Mouse (Mus musculus) lung, postnatal 0 days (tissue): ENCODE data around the gene Atat1.

Source experiments
- CTCF ChIP-seq: IDR thresholded peaks from 2 replicates; pipeline ENCODE4 v1.5.1; 2016; ENCODE audit warnings: antibody characterized with exemption, mild to moderate bottlenecking
- EP300 ChIP-seq: IDR thresholded peaks from 2 replicates; pipeline ENCODE4 v1.6.1; 2016; ENCODE audit warnings: antibody characterized with exemption, mild to moderate bottlenecking, control low read depth

- no peak for TF ChIP-seq EP300
- no peak for TF ChIP-seq CTCF
Measured at GRCm38 (mm10) chr17:35920384-35920783, 10.5 kb upstream of the Atat1 start.
